Mouse (Mus musculus) megakaryocyte, embryonic 14.5 days (primary cell): ENCODE data around the gene Auts2.

Experiments used
- FLI1 ChIP-seq: IDR thresholded peaks from 2 replicates; pipeline ENCODE4 v1.6.1; 2012; ENCODE audit warnings: low read length, inconsistent platforms, mixed read lengths
- GATA1 ChIP-seq: IDR thresholded peaks from 3 replicates; pipeline ENCODE4 v1.6.1; 2012; ENCODE audit warnings: mixed read lengths, low read length, inconsistent platforms, borderline replicate concordance

DNA sequence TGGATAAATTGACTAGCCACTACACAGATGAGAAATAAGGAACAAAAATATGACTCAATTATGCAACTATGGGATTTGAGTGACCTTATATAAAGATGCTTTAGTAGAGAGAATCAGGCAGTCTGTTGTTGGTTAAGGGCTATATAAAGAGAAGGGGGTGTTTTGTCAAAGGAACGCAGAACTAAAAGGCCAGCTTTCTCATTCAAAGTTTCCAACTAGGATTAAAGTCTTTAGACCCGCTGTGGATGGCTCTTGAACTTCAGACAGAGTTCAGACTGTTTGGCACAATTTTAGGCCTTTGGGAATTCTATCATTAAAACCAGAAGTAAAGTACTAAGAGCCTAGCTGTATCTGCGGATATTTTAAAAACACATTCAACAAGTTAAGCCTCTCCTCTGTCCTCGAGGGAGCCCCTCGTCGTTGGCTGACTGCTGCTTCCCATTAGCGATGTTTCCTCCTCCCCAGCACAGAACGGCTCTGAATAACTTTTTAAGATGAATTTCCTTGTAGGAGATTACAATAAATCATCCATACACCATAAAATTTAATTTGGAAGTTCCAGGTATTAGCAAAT, 459.3 kb downstream of the Auts2 start:
- TF ChIP-seq FLI1 (no peak), GATA1 (no peak)
